Mouse (Mus musculus) megakaryocyte, adult 5-6 weeks (primary cell): ENCODE data around the gene Smad3. TPM values are rescaled to one million over a fixed set of nuclear protein-coding genes. Genes with fewer than 3 reads are reported as not detected.

Source experiments
- ATAC-seq: 2 replicates; pipeline ENCODE4 v1.8.0; 2016; ENCODE audit warnings: mild to moderate bottlenecking, inconsistent platforms; ENCODE audit not compliant: poor library complexity, severe bottlenecking
- total RNA-seq, 2 experiments: library from RNA; stranded (forward) in 1 of 2; stranded (reverse) in 1 of 2; fragments of 153-499, 151-499 nt in 1 of 2; fragments of 221-1000, 200-1000 nt in 1 of 2; gene quantifications; 2 replicates each; pipeline versions ENCODE4 v1.2.3 to v1.2.4; 2015 to 2017

The Smad3 gene
- total RNA-seq, 2 experiments from 2014 or later, result 9.1 to 9.7 TPM

DNA sequence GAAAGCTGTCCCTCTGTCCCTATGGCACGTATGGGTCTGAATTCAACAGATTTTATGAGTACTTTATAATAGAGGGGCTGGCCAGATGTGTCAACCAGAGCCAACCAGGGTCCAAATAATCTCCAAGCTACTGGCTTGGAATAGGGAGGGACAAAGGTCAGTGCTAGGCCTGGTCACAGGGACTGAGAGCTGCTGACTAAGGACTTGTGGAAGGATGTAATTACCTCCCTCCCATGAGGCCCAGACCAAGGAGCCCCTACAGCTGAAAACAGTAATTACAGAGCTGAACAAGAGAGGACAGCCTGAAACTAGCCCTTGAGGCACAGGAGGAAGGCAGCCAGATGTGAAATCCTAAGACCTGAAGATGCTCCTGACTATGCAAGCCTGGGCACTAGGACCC, 89.2 kb downstream of the Smad3 start:
- ATAC-seq, result no peak

DNA sequence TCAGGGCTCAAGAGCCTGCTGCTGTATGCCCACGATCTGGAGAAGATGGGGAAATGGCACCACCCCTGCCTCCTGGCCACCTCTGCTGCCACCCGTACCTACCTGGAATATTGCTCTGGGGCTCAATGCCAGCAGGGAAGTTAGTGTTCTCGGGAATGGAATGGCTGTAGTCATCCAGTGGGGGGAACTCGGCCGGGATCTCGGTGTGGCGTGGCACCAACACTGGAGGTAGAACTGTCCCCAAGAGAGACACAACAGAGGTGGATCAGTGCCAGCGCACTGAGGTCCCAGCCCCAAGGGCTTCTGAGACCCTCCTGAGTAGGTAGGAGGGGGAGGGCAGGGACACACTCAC, 90.4 kb downstream of the Smad3 start:
- ATAC-seq, result no peak

DNA sequence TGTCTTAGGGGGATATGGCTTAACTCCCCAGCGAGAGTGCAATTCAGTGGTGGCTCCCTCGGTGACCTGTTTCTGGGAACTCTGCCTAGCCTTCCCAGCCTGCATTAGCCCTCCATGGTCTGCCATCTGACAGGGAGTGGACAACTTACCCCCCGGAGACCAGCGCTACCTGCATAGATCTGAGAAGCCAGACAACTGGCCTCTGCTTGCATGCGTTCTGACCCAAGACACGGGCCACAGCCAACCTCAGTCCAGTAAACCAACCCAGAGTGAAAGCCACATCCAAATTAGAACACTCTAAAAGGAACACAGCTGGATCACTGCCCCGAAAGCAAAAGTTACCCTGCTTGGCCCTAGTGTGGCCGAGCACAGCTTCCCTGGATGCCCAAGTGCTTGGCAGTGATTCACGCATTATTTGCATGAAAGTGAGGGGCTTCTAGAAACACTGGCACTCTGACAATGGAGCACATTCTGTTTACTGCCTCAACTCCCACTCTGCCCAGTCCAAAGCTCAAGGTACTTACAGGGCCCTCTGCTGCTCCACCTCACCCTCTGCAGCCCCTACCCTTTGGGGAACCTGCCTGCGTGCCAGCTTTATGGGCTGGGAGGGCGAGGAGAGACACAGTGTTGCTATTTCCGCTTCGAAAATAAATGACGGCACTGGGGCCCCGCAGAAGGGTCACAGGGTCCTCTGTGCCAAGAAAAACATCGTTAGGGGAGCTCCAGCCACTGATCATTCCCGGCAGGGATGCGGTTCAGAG, 91.0 kb downstream of the Smad3 start:
- no peak for ATAC-seq

DNA sequence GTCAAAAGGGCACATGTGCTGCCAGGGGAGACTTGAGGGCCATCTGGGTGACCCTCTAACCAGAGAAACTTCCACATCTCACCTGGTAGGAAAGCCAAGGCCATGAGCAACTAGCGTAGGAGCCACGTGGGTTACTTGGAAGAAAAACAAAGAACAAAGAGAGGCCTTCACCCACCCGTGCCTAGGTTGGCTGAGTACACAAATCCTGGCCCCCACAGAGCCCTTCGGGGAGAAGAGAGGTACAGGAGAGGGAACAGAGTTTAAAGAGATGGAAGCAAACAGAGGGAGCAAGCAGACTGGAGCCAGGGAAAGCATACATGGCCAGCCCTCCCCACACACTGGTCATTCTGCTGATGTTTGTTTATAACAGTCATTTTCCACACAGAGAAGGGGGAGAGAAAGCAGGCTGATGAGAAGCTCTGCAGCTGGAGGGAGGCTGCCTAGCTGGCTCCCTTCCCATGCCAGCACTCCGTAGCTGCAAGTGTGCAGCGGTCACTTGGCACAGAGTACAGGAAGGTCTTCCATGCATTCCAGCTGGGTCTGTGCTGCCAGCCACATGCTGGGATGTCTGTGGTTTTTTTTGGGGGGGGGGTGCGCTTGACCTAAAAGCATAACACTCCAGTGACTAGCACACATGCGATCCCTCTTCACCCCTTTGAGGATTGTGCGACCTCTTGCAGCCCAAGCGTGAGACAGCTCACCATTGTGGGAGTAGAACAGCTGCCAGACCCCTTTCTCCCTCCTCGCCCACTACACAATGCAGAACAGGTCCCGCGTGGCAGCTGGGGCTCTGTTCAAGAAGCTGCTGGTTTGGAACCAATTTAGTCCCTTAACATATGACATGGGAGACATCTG, 92.8 kb downstream of the Smad3 start:
- no peak for ATAC-seq

DNA sequence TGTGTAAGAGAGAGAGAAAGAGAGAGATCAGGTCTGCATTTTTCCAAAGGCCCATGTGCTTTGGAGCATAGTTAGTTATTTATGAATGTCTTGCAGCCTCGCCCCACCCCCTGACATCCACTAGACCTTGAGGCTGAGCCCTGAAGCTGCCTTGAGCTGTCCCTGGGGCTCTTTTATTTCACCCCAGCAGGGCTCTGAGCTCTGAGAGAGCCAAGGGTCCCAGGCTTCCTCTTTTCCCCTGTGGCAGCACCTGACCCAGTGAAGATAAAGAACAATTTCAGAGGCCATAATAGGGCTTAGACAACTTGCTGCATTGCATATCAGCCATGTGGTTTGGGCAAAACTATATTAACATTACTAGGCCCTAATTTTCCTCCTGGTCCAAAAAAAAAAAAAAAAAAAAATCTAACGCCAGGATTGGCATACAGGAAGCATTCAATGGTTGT, 93.5 kb downstream of the Smad3 start:
- no peak for ATAC-seq

DNA sequence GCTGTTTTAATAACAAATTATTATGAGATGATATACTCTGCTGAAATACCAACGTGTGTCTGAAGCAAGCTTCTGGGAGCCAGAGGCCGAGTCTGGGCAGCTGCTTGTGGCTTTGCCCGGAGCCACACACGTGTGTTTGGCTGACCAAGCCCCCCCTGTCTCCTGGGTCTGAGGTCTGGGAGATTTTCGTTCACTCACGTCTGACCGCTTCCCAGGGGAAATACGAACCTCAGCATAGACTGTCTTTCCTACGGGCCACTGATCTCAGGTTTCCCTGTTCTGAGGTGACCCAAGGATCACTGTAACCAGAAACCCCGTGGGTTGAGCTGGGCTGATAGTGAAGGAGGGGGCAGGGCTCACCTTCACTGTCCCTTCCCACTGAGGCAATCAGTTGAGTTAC, 94.6 kb downstream of the Smad3 start:
- no peak for ATAC-seq

DNA sequence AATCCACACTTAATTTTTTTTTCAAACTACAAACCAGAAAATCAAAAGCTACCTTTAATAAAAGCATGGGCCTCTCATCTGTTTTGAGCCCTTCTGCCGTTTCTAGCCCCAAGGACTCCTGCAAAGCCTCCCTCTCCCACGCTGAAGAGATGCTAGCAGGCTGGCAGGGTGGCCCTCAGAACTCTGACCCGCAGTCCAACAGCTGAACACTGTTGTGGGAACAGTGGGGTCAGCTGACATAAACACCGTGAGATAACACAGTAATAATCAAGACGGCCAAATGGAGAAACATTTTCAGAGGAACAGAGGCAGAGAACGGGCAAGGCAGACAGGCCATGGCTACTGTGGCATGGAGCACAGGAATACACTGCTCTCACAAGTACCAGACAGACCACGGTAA, 95.0 kb downstream of the Smad3 start:
- ATAC-seq, result no peak

DNA sequence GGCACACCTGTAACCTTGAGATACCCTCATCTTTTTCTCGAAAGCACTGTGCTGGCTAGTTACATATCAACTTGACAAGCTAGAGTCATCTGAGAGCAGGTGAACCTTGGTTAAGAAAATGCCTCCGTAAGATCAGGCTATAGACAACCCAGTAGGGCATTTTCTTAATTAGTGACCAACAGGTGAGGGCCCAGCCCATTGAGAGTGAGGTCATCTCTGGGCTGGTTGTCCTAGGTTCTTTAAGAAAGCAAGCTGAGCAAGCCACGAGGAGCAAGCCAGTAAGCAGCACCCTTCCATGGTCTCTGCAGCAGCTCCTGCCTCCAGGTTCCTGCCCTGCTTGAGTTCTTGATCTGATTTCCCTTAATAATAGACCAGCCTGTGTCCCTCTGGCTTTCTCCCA, 97.1 kb downstream of the Smad3 start:
- no peak for ATAC-seq

DNA sequence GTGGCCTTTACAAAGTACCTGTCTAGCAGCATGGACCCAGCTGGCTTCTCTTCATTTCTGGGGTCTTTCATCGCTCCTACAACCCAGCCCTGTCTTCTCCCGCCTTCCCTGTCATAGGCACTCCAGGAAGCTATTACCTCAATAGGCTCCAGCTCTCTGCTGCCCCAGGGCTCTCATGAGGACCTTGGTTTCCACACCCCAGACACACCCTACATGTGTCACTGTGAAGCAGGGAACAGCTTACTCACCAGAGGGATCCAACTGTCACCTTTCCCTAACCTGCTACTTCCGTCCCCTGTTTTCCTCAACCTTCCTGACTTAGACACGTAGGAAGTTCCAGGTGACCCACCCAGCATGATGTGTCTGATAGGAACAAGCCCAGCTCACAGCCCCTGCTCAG, 97.7 kb downstream of the Smad3 start:
- ATAC-seq, result no peak

DNA sequence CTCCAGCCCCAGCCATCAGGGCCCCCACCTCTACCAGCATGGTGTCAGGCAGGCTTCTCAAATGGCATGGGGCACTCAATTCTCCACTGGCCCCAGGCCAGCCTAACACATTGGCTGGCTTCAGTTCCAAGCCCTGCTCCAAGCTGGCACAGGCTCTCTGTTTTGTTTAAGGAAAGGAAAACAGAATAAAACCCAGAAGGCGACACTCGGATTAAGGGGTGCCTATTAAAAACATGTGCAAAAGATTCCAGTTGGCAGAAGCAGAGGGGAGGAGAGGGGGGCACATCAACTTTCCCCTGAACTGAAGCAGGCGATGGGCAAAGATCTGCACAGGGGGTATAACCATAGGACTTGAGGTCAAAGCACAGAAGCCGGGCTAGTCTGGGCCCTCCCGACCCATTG, 98.8 kb downstream of the Smad3 start:
- no peak for ATAC-seq

DNA sequence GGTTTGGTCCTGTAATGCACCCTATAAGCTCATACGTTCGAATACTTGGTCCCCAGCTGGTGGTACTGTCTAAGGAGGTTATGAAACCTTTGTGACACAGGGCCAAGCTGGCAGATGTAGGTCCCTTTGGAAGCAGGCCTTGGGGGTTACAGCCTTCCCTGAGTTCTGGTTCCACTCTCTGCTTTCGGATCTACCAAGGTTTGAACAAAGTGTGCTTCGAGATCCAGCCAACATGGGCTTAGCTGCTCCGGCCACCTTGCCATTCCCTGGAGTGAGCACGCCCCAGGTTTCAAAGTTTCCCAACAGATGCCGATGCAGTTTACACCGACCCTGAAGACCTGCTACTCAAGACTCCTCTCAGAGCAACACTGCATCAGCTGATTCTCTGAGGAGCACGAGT, 99.4 kb downstream of the Smad3 start:
- ATAC-seq, result no peak

DNA sequence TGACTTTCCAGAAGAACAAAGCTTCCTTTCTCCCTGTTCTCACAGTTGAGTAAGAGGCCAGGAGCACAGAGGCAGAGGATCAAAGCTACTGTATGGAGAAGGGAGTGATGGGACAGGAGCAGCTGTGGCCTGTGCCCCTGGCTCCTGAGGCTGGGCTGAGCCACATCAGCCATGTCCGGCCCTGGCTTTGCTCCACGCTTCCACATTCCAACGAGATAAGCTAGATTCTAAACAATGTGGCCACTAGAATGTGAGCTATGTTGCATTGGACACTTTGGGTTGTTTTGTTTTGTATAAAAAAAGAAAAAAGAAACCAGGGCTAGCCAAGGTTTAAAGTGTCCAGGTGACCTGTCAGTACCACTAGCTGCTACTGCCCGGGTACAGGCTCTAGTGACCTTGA, 100.6 kb downstream of the Smad3 start:
- no peak for ATAC-seq

DNA sequence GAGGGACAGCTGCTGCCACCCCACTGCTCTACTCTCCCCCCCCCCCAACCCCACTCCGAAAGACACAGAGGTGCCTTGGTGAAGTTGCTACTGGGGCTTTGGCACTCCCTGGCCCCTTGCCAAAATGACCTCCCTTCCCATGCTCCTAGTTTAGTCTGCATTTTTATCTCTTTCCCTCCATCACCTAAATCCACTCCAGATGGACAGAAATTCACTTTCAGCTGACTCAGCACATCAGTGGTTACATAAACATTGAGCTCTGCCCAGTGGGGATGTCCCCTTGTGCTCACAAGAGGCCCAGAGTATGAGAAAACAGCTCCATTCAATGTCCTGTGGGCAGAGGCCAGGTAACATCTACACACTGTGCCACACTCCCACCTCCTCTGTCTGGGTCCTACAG, 102.7 kb downstream of the Smad3 start:
- ATAC-seq, result no peak

DNA sequence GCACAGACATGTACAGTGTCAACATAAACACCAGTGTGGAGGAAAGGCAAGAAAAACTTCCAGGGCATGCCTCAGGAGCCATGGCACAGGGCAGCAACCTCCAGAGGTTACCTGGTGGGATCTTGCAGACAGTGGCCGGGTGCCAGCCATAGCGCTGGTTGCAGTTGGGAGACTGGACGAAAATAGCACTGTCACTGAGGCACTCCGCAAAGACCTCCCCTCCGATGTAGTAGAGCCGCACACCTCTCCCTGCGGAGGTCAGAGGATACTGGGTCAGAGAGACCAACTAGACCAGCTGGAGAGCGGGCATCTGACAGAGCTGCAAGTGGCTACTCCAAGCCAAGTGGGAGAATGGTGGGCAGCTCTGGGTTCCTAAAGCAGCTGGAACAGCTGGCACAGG, 103.2 kb downstream of the Smad3 start:
- ATAC-seq, result no peak

DNA sequence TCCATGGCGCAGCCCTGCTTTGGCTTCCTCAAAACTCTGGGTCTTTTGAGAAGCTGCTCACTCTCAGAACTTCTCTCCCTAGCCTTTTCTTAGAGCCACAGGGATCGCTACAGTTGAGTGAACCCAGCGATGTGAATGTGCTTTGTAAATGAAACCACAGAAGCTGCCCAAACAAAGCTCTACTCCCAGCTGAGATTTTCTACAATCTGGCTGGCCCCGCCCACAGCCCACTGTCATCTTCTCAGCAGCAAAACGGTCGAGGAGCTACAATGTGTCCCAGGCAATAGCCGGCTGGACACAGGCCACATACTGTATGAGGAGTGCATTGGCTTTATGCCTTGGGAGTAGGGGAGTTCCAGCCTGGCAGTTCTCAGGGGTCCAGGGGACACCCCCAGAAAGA, 104.1 kb downstream of the Smad3 start:
- ATAC-seq, result no peak

DNA sequence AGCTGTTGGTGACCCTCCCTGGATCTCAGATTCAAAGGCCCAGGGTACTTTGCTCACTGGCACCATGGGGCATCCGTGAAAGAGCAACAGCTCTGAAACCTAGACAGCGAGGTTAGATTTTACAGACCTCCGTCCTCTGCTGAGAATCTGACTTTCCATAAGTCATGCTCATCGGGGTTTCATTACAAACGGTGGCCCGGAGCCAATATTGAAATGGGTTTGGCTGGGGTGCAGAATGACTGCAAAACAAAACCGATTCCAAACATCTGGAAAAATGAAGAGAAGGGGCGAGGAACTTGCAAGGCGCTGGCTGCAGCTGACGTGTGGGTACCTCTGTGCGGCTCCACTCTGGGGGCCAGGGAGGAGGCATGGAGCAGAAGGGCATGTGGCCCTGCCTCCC, 106.2 kb downstream of the Smad3 start:
- no peak for ATAC-seq

DNA sequence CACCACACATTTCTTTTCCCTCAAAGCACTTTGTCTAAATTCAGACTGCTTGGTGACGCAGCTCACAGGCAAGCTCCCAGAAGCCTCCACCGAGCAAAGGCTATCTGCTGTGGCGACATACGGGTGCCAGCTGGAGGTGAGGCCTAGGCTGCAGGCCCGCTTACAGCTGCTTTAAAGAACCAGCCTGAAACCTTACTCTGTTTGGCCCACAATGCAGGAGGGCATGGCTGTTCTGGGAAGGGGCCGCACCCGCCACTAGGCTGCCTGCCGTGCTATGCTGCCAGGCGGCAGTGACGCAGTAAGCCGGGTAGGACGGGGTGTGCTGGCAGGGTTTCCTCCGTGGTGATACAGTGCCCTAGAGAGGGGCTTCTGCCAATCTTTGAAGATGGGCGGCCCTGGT, 106.9 kb downstream of the Smad3 start:
- no peak for ATAC-seq

DNA sequence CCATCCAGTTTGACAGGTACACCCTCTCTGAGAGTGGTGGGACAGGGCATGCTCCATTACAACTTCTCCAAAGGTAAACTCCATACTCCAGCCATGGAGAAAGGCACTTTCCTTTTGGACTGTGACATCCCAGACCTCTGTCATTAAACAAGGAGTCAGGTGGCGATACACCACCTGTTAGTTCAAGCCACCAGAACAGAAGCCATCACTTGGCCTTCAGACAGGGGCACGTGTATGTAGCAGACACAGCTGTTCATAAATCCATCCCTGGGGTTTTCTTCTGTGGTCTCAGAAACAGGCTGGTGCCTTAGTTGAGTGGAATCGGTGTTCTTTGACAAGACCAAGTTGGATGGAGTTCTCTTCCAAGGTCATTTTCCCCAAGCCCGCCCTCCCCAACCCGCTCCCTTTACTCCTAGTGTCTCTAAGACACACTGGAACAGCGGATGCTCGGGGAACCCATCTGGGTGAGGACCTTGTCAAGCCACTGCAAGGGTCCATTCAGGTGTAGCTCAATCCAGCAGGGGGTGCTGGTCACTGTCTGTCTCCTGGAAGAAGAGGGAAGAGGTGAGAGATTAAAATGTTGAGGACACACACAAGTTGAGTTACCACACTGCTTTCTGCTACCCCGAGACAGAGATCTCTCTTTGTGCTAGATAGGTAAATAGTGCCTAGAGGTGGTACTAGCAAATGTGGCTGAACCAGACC, 107.8 kb downstream of the Smad3 start:
- ATAC-seq, result 0 out of 2 replicates have a peak, but pooled peaks have one; percentile 35

DNA sequence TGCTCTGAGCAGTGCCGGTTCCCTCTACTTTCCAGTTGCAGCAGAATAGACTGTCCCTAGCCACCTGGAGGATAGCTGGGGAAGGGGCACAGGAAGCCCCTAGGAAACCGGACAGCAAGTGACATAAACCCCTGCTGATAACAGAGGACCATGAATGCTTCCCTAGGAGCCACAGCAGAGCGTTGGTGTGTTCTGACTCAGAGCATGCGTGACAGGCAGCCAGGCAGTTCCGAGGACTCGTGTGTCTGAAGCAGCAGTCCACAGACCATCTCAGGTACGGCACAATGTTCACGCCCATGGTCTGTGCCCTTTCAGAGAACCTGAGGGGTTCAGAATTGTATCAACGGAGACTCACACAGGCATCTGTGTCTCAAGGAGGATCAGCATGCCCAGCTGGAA, 109.3 kb downstream of the Smad3 start:
- no peak for ATAC-seq

DNA sequence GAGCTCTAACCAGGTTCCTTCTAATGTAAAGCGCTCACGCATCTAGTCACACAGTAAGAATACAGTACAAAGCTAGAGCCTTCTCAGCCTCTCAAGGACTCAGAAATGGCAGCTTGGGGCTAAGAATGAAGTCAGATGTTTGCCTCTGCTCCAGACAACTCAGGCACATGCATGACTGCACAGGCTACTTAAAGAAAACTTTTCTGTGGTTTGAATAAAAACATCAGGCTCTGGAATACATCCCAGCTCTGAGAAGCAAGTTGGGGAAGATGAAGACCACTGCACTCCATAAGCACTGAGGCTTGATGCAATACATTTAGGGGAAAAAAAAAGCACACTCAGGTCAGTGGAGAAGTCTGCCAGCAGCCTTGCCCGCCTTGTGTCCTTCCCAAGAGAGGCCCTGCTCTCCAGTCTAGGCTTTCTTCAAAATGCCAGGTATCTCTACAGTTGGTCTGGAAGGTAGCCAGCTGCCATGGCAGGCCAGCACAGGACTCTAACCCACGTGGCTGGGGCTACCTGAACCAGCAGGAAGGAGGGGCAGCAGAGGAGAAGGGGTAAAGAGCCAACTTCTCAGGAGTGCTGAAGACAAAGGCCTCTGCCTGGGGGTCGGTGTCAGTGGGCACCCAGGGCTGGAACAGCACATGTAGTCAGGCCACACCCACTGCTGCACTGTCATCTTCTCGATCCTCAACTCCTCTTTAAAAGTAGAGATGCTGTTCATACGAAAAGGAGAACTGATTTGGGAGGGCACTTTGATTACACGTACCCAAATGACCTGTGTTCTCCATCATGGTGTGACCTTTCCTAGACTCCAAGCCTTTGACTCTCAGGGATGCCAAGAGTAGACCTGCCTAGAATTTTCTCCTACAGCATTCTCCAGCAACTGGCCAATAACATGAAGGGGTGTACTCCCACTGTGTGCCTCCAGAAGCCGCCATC, 109.9 kb downstream of the Smad3 start:
- ATAC-seq, result no peak

DNA sequence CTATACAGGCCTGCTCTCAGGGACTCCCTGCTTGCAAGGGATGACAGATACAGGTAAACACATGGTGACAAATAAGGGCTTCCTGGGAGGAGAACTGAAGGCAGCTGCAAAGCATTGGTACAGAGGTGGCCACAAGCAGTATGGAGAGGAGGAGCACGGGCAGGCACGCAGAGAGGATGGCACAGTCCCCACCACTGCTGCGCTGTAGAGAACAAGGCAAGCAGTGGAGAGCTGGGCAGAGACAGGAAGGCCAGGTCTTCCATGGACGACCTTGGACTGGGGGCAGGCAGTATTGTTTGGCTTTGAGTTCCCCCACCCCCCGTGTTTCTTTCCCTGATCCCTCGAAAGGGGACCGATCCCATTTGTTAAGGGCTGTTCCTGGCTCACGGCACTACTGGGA, 112.7 kb downstream of the Smad3 start:
- ATAC-seq, result no peak
